Mouse (Mus musculus) megakaryocyte-erythroid progenitor cell, adult 5-6 weeks (primary cell): ENCODE measurements at regions not wholly inside any gene's neighbourhood (a gene's known extent, or its start where the extent isn't known, plus 50 kb on each side); places are given as distances from the start of the nearest gene placed in this dataset.

Experiments
- ATAC-seq: replicated peaks from 2 replicates; pipeline ENCODE4 v1.8.0; 2016; ENCODE audit warnings: mild to moderate bottlenecking, inconsistent platforms; ENCODE audit not compliant: severe bottlenecking, poor library complexity, low FRiP score, low TSS enrichment

DNA sequence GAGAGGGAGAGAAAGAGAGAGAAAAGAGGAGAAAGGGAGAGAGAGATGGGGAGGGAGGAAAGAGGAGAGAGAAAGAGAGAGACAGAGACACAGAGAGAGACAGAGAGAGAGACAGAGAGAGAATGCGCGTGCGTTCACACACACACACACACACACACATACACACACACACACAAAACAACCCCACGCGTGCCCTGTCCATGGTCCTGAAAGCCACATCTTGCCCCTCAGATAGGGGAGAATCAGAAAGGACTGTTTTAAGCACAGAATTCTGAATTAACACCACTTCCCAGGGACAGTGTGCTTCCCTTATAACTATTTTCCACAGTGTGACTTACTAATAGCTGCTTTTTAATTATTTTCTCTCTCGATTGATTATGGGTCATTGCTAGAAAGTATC is 368.7 kb upstream of the Camk1g start:
- ATAC-seq = no peak

- no peak for ATAC-seq
These were observed 365.9 kb upstream of the Camk1g start for GRCm38 (mm10) chr1:193735949-193736518.

- ATAC-seq = no peak
These were observed 364.1 kb upstream of the Camk1g start for GRCm38 (mm10) chr1:193734014-193734763.

DNA sequence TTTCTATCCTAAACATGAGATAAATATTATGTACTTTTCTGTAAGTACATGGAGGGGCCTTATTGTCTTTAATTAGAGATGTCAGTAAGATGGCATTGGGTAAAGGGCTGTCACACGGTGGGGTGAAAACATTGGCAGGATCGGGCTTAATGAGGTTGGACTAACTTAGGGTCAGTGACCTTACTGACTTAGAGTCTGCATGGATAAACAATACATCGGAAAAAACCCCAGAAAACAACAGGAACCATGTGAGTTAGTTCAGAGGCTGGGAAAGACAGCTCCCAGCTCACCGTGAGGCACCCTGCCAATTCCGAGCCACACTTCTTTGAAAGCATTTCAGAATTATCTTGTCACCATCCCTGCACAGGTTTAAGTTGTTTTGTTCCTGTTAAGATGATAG is 363.3 kb upstream of the Camk1g start:
- no peak for ATAC-seq

DNA sequence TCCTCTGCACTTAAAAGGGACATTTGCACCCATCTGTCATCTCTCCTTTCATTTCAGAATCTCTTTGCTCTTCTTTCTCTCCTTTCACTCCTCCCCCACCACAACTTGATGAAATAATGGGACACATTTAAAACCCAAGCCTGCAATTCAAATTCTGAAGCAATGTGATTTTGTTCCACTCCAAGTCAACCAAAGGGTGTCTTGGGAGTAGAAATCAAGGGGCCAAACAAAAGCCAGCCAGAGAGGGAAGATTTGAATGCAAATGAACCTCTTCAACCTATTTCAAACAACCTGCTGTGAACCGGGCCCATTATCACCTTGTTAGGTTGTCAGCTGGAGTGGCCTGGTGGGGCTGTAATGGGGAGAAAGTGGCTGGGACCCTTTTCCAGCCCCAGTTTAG is 362.0 kb upstream of the Camk1g start:
- ATAC-seq = no peak

DNA sequence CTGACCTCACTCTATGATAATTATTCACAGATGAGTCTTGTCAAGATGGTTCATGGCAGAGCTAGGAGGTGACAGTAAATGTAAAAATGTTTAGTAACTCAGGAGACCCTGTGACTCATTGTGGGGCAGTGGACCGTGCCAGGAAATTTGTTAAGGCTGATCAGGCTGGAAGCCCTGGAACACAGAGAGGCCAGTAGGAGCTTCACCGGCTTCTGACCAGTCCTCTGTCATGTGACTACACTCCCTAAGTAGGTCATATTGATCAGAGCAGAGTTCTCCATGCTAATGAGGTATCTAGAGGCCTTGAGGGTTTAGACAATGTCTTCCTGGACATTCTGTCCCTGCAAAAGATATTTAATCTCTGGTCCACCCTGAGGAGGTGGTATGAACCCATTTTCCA is 351.8 kb upstream of the Camk1g start:
- no peak for ATAC-seq

GRCm38 (mm10) chr1:193720420-193720851 is 350.3 kb upstream of the Camk1g start:
- no peak for ATAC-seq

DNA sequence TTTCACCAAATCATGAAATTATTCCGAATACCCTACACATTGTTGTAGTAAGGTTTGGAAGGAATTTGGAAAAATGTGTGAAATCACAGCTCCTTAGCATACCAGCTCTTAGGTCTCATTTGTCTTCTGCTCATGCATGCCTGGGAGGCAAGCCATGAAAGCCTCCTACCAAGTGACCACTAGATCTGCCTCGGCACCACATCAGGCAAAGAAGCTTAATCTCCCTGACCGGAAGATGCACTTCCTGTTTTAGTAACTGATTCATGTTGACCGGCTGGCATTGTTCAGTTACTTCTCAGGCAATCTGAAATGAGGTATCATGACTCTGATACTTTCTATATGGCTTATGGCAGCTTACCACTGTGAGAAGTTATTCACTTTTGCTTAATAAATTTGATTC is 345.2 kb upstream of the Camk1g start:
- ATAC-seq = no peak

DNA sequence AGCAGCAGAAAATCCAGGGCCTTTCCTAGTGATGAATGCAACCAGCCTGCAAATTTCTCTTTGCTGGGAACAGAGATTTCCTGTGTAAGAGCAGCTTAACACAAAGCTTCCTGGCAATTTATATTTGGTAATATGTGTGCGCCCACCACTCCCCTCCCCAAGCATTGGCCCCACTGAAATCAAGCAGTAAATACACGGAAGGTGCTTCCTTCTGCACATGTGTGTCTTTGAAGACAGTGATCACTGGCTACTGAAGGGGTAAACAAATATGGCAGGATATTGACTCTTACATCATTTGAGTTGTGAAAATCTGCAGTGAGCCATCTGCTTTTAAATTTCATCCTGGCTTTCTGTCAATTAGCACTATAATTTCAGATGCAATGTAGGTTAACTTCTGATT is 344.5 kb upstream of the Camk1g start:
- no peak for ATAC-seq

DNA sequence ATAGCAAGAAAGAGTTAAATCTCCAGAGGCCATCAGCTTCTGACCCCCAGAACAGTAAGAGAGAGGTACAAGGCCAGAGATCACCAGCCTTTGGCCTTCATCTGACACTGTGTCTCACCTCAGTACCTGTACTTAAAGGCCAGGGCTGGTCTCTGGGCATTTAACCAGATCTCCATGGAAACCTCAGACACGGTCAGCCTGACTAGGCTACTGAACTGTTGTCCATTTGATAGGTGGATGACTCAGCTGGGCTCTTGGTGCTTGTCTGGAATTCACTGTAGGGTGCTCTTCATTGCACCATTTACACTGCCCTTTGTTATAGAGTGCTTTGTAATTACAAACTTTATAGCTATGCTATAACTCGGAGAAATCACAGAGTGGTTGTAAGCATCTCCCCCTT is 335.1 kb upstream of the Camk1g start:
- no peak for ATAC-seq

GRCm38 (mm10) chr1:193702707-193703419 is 332.8 kb upstream of the Camk1g start:
- ATAC-seq = peak; percentile 62

DNA sequence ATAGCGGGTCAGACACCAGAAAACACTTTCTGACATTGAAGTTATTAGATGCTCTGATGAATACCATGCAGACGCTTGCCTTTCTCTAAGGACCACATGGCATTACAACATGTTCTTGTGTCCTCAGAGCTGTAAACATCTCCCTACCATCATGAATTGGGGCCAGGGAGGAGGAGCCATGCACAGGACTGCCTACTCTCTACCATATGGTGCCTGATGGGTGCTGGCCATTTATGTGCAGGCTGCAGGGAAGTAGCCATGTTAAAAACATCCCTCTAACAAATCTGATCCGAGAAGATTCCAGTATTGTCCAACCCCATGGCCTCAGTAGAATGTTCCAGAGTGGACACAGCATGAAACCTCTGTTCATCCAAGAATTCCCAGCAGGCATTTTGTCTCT is 330.1 kb upstream of the Camk1g start:
- ATAC-seq = no peak

GRCm38 (mm10) chr1:193698603-193699266 is 328.6 kb upstream of the Camk1g start:
- ATAC-seq = peak; percentile 82

DNA sequence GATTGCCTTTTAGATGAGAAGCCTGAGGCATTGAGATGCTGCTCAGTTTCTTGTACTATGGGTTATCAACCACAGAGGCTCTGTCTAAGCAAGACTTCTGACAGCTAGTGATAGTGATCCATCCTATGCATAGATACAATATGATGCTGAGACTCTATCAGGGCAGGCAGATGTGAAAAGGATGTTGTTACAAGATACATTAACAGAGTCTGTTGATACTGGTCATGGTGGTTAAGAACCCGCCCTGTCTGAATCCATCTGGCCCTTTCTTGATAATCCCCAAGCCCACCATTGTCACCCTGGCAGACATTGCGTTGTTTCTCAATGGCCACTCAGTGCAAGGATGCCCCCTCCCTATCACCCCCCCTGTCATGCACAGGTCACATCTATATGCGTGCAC is 327.8 kb upstream of the Camk1g start:
- peak; percentile 57 for ATAC-seq

DNA sequence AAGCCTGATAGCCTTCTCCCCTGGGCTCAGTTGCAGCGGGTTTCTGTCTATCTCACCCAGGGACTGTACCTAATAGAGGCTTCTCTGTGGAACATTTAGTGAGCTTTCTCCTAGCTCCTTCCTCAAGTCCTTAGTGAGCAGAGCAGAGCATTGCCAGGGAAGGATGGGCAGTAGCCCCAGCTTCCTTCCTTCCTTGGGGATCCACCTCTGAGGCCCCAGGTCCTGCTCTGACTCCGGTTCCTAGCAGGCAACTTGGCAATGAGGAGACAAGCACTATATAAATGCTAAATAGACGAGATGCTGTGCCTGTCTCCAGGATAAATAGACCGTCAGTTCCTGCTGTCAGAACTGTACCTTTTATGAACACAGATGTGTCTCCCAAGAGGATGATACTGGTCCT is 326.9 kb upstream of the Camk1g start:
- no peak for ATAC-seq

DNA sequence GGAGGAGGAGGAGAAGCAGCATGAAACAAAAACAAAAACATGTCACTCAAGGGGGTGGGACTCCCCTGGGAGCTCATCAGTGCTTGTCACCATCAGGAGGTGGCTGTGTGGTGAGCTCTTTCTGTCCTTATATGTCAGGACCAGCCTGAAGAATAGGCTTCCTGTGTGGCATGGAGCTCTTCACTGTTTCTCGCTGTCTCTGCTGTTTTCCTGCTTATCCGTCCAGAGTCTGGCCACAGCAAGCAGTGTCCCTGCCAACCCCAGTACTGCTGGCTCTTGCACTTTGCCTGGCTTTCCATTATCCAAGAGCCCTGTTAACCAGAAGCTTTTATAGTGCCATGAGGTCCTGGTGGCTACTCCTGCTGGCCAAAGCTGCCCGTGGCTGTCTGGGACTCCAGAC is 322.9 kb upstream of the Camk1g start:
- no peak for ATAC-seq

- ATAC-seq = no peak
These were observed 319.5 kb upstream of the Camk1g start for GRCm38 (mm10) chr1:193689601-193690000.

- ATAC-seq = no peak
These were observed 312.8 kb upstream of the Camk1g start for GRCm38 (mm10) chr1:193682917-193683316.

GRCm38 (mm10) chr1:193678448-193678847 is 308.4 kb upstream of the Camk1g start:
- ATAC-seq = 0 out of 2 replicates have a peak, but pooled peaks have one; percentile 34

GRCm38 (mm10) chr1:193673236-193673830 is 303.2 kb upstream of the Camk1g start:
- ATAC-seq = peak; percentile 66
